Mouse (Mus musculus) embryo, embryonic 11.5 days (tissue): ENCODE data around the gene Vamp5.
A peak's percentile ranks its signal among the peaks of the same experiment; 100 is the strongest.

Source experiments
- DNase-seq: peaks from one replicate; pipeline ENCODE4 v3.0.0-alpha.2; 2012; ENCODE audit warnings: low read depth, low spot score

Vamp5 gene

GRCm38 (mm10) chr6:72366844-72367443 lies 13.3 kb downstream of the Vamp5 start, which contains the start of gene Rnf181:
TSS of gene Rnf181 (minus strand) at chr6:72366956.
- DNase-seq, result no peak

- no peak for DNase-seq
These were observed 14.0 kb downstream of the Vamp5 start for GRCm38 (mm10) chr6:72366304-72366703.

- no peak for DNase-seq
These were observed 15.3 kb downstream of the Vamp5 start for GRCm38 (mm10) chr6:72364985-72365384.

GRCm38 (mm10) chr6:72364009-72364408 lies 16.3 kb downstream of the Vamp5 start:
- DNase-seq, result no peak

GRCm38 (mm10) chr6:72362132-72363028 lies 17.9 kb downstream of the Vamp5 start:
- DNase-seq, result peak; percentile 91

- no peak for DNase-seq
These were observed 19.1 kb downstream of the Vamp5 start for GRCm38 (mm10) chr6:72361121-72361551.

GRCm38 (mm10) chr6:72360599-72360935 lies 19.7 kb downstream of the Vamp5 start:
- no peak for DNase-seq

GRCm38 (mm10) chr6:72359891-72360598 lies 20.2 kb downstream of the Vamp5 start:
- DNase-seq, result no peak

- DNase-seq, result no peak
These were observed 20.9 kb downstream of the Vamp5 start for GRCm38 (mm10) chr6:72359343-72359742.

GRCm38 (mm10) chr6:72358086-72358764 lies 22.0 kb downstream of the Vamp5 start:
- DNase-seq, result no peak

GRCm38 (mm10) chr6:72357164-72358079 lies 22.8 kb downstream of the Vamp5 start:
- DNase-seq, result no peak

GRCm38 (mm10) chr6:72356001-72356532 lies 24.2 kb downstream of the Vamp5 start:
- no peak for DNase-seq

GRCm38 (mm10) chr6:72355066-72355911 lies 25.0 kb downstream of the Vamp5 start, which contains the start of gene Tmem150a:
TSS of gene Tmem150a (plus strand) at chr6:72355447.
- DNase-seq, result peak; percentile 47

GRCm38 (mm10) chr6:72354025-72354424 lies 26.2 kb downstream of the Vamp5 start:
- DNase-seq, result no peak

- no peak for DNase-seq
These were observed 27.4 kb downstream of the Vamp5 start for GRCm38 (mm10) chr6:72352636-72353405.

GRCm38 (mm10) chr6:72350214-72350613 lies 30.1 kb downstream of the Vamp5 start:
- DNase-seq, result no peak

GRCm38 (mm10) chr6:72348411-72348810 lies 31.9 kb downstream of the Vamp5 start:
- DNase-seq, result no peak

- peak; percentile 51 for DNase-seq
These were observed 32.9 kb downstream of the Vamp5 start, which contains the start of gene 0610030E20Rik for GRCm38 (mm10) chr6:72347166-72347941. TSS of gene 0610030E20Rik (plus strand) at chr6:72347317.
